Mouse (Mus musculus): ENCODE results near the gene Cd47.

DNA sequence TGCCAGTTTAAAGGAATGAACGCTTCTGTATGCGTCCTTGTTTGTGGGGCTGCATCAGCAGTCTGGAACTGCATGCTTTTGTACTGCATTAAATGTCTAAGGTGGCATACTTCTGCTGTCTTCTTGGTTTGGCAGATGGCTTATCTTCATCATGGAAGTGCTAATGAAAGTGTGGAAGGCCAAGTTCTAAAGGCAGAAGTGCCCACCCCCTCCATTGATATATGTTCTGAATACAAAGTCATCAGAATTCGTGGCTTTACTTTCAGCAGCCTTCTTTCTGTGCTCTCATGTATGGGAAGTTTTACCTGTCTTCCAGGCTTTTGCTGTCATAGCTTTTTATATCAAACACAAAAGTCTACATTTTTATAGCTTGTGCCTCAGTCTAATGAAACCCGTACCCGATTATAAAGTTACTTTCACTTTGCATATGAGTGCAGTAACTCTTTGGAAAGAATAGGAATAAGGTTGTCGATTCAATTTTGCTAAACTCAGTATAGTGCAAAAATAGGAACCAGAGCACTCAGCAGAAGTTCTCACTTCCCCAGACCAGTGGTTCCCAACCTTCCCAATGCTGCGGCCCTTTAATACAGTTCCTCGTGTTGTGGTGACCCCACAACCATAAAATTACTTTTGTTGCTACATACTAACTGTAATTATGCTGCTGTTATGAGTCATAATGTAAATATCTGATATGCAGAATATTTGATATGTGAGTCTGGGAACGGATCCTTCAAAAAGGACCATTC lies 58.0 kb downstream of the Cd47 start:
- TF ChIP-seq CTCF (IDR thresholded peaks at IDR 0.05; ENCODE audit: low read depth, low read length) (no peak), POLR2A (IDR thresholded peaks at IDR 0.05; ENCODE audit: extremely low read depth, insufficient read depth, low read length) (no peak)

Measured in liver, adult 2 months (tissue).